Mouse (Mus musculus): Measurements from ENCODE around the gene Ms4a2. TPM values are rescaled to one million over a fixed set of nuclear protein-coding genes. Genes with fewer than 3 reads are reported as not detected.
A peak's percentile ranks its signal among the peaks of the same experiment; 100 is the strongest.

Ms4a2 gene
- polyA plus RNA-seq, 1 experiment from 2014 or later, result 0.74 TPM

- no peak for ATAC-seq (ENCODE audit: low read depth)
- WGBS (ENCODE audit: insufficient replicate concordance), result 52% methylated on average over 2 of the region's 2 CpGs
Measured at GRCm38 (mm10) chr19:11634330-11634729, 10.8 kb upstream of the Ms4a2 start.

GRCm38 (mm10) chr19:11633732-11634131 lies 10.2 kb upstream of the Ms4a2 start:
- Histone ChIP-seq H3K4me2 (ENCODE audit: low read depth, low read length) (no peak overlapping the region), H3K36me3 (ENCODE audit: control insufficient read depth, insufficient read depth) (no peaks in the 10 kb centered on the region), H3K27ac (ENCODE audit: low read length) (no peak overlapping the region), H3K4me1 (ENCODE audit: control insufficient read depth, low read depth, low read length) (no peaks in the 10 kb centered on the region), H3K9ac (ENCODE audit: low read depth, low read length) (no peak overlapping the region), H3K4me3 (ENCODE audit: low read depth, low read length) (no peak overlapping the region), H3K27me3 (ENCODE audit: control insufficient read depth, insufficient read depth, low read depth, low read length) (no peaks in the 10 kb centered on the region), H3K9me3 (replicated peaks; ENCODE audit: control insufficient read depth, low read length) (no peaks in the 10 kb centered on the region)
- whole genome bisulfite sequencing (ENCODE audit: insufficient replicate concordance), result 74% methylated on average over 1 of the region's 1 CpGs
- ATAC-seq (ENCODE audit: low read depth), result no peak

More at GRCm38 (mm10) chr19:11634330-11634729, 10.8 kb upstream of the Ms4a2 start:
- no peak overlapping the region for H3K4me3 ChIP-seq (ENCODE audit: low read depth, low read length)
- H3K9me3 ChIP-seq (replicated peaks; ENCODE audit: control insufficient read depth, low read length), result no peaks in the 10 kb centered on the region
- H3K4me2 ChIP-seq (ENCODE audit: low read depth, low read length), result no peak overlapping the region
- H3K4me1 ChIP-seq (ENCODE audit: control insufficient read depth, low read depth, low read length), result no peaks in the 10 kb centered on the region
- H3K9ac ChIP-seq (ENCODE audit: low read depth, low read length), result no peak overlapping the region
- no peaks in the 10 kb centered on the region for H3K36me3 ChIP-seq (ENCODE audit: control insufficient read depth, insufficient read depth)
- H3K27ac ChIP-seq (ENCODE audit: low read length), result no peak overlapping the region
- H3K27me3 ChIP-seq (ENCODE audit: control insufficient read depth, insufficient read depth, low read depth, low read length), result no peaks in the 10 kb centered on the region

GRCm38 (mm10) chr19:11625231-11625630 lies 1.7 kb upstream of the Ms4a2 start:
- no peak overlapping the region for H3K4me2 ChIP-seq (ENCODE audit: low read depth, low read length)
- H3K9ac ChIP-seq (ENCODE audit: low read depth, low read length), result no peak overlapping the region
- H3K9me3 ChIP-seq (replicated peaks; ENCODE audit: control insufficient read depth, low read length), result no peaks in the 10 kb centered on the region
- ATAC-seq (ENCODE audit: low read depth), result peak; percentile 93
- no peak overlapping the region for H3K27ac ChIP-seq (ENCODE audit: low read length)
- no peaks in the 10 kb centered on the region for H3K27me3 ChIP-seq (ENCODE audit: control insufficient read depth, insufficient read depth, low read depth, low read length)
- WGBS (ENCODE audit: insufficient replicate concordance), result 30% methylated on average over 5 of the region's 5 CpGs
- H3K4me3 ChIP-seq (ENCODE audit: low read depth, low read length), result no peak overlapping the region
- peaks cover 7% of the 10 kb centered on the region for H3K4me1 ChIP-seq (ENCODE audit: control insufficient read depth, low read depth, low read length)
- no peaks in the 10 kb centered on the region for H3K36me3 ChIP-seq (ENCODE audit: control insufficient read depth, insufficient read depth)

DNA sequence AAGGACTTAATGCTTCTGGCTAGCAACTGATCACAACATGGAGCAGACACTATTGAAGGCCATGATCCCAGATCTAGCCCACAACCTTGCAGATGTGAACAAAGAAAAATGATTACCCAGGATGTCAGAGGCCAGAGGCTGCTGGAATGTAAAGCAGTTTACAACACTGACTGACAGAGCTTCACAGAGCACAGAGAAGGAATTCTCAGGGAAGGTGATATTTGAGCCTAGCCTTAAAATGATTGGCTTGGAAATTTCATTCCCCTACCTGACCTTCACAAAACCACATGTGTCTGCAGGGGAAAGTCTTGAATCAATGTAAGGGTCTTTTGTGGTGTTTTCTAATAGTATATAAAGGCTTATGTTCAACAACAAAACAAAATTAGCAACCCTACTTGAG lies 1.3 kb upstream of the Ms4a2 start:
- Histone ChIP-seq H3K9ac (ENCODE audit: low read depth, low read length) (no peak overlapping the region), H3K36me3 (ENCODE audit: control insufficient read depth, insufficient read depth) (no peaks in the 10 kb centered on the region), H3K9me3 (replicated peaks; ENCODE audit: control insufficient read depth, low read length) (no peaks in the 10 kb centered on the region), H3K4me1 (ENCODE audit: control insufficient read depth, low read depth, low read length) (peaks cover 7% of the 10 kb centered on the region), H3K4me2 (ENCODE audit: low read depth, low read length) (no peak overlapping the region), H3K27ac (ENCODE audit: low read length) (no peak overlapping the region), H3K27me3 (ENCODE audit: control insufficient read depth, insufficient read depth, low read depth, low read length) (no peaks in the 10 kb centered on the region), H3K4me3 (ENCODE audit: low read depth, low read length) (no peak overlapping the region)
- no peak for ATAC-seq (ENCODE audit: low read depth)

DNA sequence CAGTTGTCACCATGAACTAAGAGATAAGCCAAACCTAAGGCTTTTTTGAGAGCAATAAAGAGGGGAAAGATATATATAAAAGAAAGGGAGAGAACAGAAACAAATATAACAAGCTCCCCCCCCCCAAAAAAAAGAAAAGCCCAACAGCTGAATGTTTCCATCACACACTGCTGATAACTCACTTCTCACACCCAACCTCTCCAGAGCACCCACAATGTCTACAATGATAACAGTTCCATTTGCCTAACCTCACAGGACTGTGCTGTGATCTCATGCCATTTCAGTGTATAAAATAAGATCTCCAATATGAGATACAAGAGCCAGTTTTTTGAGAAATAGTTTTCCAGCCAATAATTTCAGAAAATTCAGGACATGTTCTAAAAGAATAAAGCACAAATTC lies 5.5 kb downstream of the Ms4a2 start:
- Histone ChIP-seq H3K36me3 (ENCODE audit: control insufficient read depth, insufficient read depth) (no peaks in the 10 kb centered on the region), H3K4me2 (ENCODE audit: low read depth, low read length) (no peak overlapping the region), H3K4me1 (ENCODE audit: control insufficient read depth, low read depth, low read length) (peaks cover 6% of the 10 kb centered on the region), H3K4me3 (ENCODE audit: low read depth, low read length) (no peak overlapping the region), H3K9ac (ENCODE audit: low read depth, low read length) (no peak overlapping the region), H3K27me3 (ENCODE audit: control insufficient read depth, insufficient read depth, low read depth, low read length) (no peaks in the 10 kb centered on the region), H3K9me3 (replicated peaks; ENCODE audit: control insufficient read depth, low read length) (no peaks in the 10 kb centered on the region), H3K27ac (ENCODE audit: low read length) (no peak overlapping the region)
- peak; percentile 80 for ATAC-seq (ENCODE audit: low read depth)

DNA sequence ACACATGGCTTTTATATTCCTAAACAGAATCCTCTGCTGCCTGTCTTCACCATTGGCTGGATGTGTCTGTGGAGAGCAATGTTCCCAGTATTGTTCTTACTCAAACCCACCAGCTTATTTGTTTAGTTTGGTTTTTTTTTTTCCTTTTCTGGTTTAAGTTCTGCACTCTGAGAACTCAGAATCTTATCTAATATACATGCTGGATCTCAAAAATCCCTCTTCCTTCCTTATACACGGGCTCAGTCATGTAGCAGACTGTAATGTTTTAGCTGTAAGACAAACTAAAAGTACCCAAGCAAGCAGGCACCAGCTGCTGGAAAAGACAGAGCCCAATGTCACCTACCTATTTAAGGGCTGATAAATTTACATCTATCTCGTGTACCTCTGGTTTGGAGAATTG lies 8.7 kb downstream of the Ms4a2 start:
- 15% methylated on average over 2 of the region's 2 CpGs for WGBS (ENCODE audit: insufficient replicate concordance)
- no peak for ATAC-seq (ENCODE audit: low read depth)
- H3K36me3 ChIP-seq (ENCODE audit: control insufficient read depth, insufficient read depth), result no peaks in the 10 kb centered on the region
- H3K9me3 ChIP-seq (replicated peaks; ENCODE audit: control insufficient read depth, low read length), result no peaks in the 10 kb centered on the region
- no peak overlapping the region for H3K27ac ChIP-seq (ENCODE audit: low read length)
- H3K4me2 ChIP-seq (ENCODE audit: low read depth, low read length), result no peak overlapping the region
- peaks cover 11% of the 10 kb centered on the region for H3K4me1 ChIP-seq (ENCODE audit: control insufficient read depth, low read depth, low read length)
- H3K9ac ChIP-seq (ENCODE audit: low read depth, low read length), result no peak overlapping the region
- no peaks in the 10 kb centered on the region for H3K27me3 ChIP-seq (ENCODE audit: control insufficient read depth, insufficient read depth, low read depth, low read length)
- no peak overlapping the region for H3K4me3 ChIP-seq (ENCODE audit: low read depth, low read length)

DNA sequence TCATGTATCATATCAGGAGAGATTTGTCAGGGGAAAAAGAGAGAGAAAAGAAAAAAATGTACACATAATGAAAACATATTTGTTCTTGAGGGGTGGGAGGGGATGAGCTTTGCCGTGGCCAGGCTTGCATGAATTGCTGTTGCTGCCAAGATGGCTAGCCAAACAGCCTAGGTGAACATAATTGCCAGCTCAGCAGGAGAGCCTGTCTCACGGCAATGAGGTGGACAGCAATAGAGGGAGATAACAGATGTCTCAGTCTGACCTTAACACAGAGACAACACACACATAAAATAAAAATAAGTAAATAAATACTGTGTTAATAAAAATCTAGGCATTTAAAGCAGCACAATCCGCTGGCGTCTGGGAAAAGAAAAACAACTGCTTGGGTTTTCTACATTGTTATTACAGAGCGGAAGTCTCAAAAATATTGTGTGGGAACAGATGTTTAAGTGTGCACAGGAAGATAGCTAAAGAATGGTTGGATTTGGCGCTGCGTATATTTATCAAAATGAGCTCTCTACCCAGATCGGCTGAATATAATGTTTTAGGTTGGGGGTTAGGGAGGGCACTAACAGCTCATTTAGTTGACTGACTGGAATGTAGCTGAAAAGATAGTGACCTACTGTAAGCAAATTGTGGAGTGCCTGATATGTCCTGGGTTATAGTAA lies 9.6 kb downstream of the Ms4a2 start:
- H3K27ac ChIP-seq (ENCODE audit: low read length), result no peak overlapping the region
- no peak for ATAC-seq (ENCODE audit: low read depth)
- H3K4me3 ChIP-seq (ENCODE audit: low read depth, low read length), result no peak overlapping the region
- H3K9me3 ChIP-seq (replicated peaks; ENCODE audit: control insufficient read depth, low read length), result no peaks in the 10 kb centered on the region
- 31% methylated on average over 8 of the region's 8 CpGs for WGBS (ENCODE audit: insufficient replicate concordance)
- H3K27me3 ChIP-seq (ENCODE audit: control insufficient read depth, insufficient read depth, low read depth, low read length), result no peaks in the 10 kb centered on the region
- no peaks in the 10 kb centered on the region for H3K36me3 ChIP-seq (ENCODE audit: control insufficient read depth, insufficient read depth)
- no peak overlapping the region for H3K9ac ChIP-seq (ENCODE audit: low read depth, low read length)
- no peak overlapping the region for H3K4me2 ChIP-seq (ENCODE audit: low read depth, low read length)
- H3K4me1 ChIP-seq (ENCODE audit: control insufficient read depth, low read depth, low read length), result peaks cover 11% of the 10 kb centered on the region

GRCm38 (mm10) chr19:11613084-11613483 lies 10.4 kb downstream of the Ms4a2 start:
- no peak overlapping the region for H3K4me3 ChIP-seq (ENCODE audit: low read depth, low read length)
- H3K9me3 ChIP-seq (replicated peaks; ENCODE audit: control insufficient read depth, low read length), result no peaks in the 10 kb centered on the region
- peaks cover 5% of the 10 kb centered on the region; the same call in 1 of the 2 replicates for H3K4me1 ChIP-seq (ENCODE audit: control insufficient read depth, low read depth, low read length)
- ATAC-seq (ENCODE audit: low read depth), result no peak
- H3K9ac ChIP-seq (ENCODE audit: low read depth, low read length), result no peak overlapping the region
- H3K36me3 ChIP-seq (ENCODE audit: control insufficient read depth, insufficient read depth), result no peaks in the 10 kb centered on the region
- H3K27me3 ChIP-seq (ENCODE audit: control insufficient read depth, insufficient read depth, low read depth, low read length), result no peaks in the 10 kb centered on the region
- no peak overlapping the region for H3K4me2 ChIP-seq (ENCODE audit: low read depth, low read length)
- H3K27ac ChIP-seq (ENCODE audit: low read length), result no peak overlapping the region
- 15% methylated on average over 1 of the region's 1 CpGs for WGBS (ENCODE audit: insufficient replicate concordance)

DNA sequence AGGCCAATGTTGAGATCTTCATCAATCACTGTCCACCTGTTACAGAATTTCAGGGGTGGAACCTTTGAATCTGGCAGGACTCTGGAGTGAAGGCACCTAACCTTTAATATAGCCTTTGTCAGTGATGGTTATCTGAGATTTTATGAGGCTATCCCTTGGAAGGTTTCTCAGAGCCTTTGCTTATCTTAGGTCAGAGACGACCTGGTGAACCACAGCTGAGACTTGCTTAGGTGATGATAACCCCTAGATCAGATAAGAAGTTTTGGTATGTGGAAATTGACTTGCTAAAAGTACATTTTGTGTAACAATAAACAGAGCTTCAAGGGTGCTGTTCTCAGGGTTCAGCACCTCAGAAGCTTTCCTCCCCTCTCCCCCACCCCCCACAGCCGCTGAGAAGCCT lies 11.2 kb downstream of the Ms4a2 start:
- Histone ChIP-seq H3K27me3 (ENCODE audit: control insufficient read depth, insufficient read depth, low read depth, low read length) (no peaks in the 10 kb centered on the region), H3K4me3 (ENCODE audit: low read depth, low read length) (no peak overlapping the region), H3K27ac (ENCODE audit: low read length) (no peak overlapping the region), H3K9me3 (replicated peaks; ENCODE audit: control insufficient read depth, low read length) (no peaks in the 10 kb centered on the region), H3K9ac (ENCODE audit: low read depth, low read length) (no peak overlapping the region), H3K4me1 (ENCODE audit: control insufficient read depth, low read depth, low read length) (peaks cover 5% of the 10 kb centered on the region; the same call in 1 of the 2 replicates), H3K4me2 (ENCODE audit: low read depth, low read length) (no peak overlapping the region), H3K36me3 (ENCODE audit: control insufficient read depth, insufficient read depth) (no peaks in the 10 kb centered on the region)
- no peak for ATAC-seq (ENCODE audit: low read depth)
- WGBS (ENCODE audit: insufficient replicate concordance), result 24% methylated on average over 2 of the region's 2 CpGs

All from liver, embryonic 16.5 days (tissue).